Mouse (Mus musculus): Measurements from ENCODE around the gene Dync1i2. TPM values are rescaled to one million over a fixed set of nuclear protein-coding genes. Genes with fewer than 3 reads are reported as not detected.

The Dync1i2 gene
- total and polyA plus RNA-seq, 3 experiments, result 12.0 to 134 (median 131) TPM

DNA sequence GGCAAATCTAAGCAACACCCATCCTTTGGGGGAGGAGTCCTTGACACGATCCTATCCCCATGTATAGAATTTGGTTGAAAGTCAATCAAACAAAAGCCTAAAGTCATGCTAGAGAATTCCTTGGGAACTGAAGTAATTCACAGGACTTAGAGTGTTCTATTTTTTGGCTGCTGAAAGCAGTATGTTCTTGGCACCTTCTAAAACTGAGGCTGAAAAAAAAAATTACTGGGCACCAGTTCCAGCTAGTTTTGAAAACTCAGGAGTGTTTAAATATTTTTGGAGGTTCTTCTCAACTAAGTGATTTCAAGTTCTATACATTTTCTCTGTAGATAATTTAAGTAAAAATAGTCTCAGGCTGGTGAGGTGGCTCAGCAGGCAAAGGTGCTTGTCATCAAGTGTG, 86.0 kb downstream of the Dync1i2 start:
- TF ChIP-seq GATA2 (IDR thresholded peaks at IDR 0.05; ENCODE audit: borderline replicate concordance, low read depth, low read length) (no peak), CTCF (IDR thresholded peaks at IDR 0.05; ENCODE audit: low read depth, low read length) (no peak), POLR2AphosphoS5 (IDR thresholded peaks at IDR 0.05; ENCODE audit: insufficient replicate concordance, low read depth, low read length) (no peak), TAL1 (conservative IDR thresholded peaks at IDR 0.05; ENCODE audit: low read depth, low read length) (no peak), GATA1 (IDR thresholded peaks at IDR 0.05; ENCODE audit: borderline replicate concordance, low read length) (no peak)
- Histone ChIP-seq H3K4me3 (ENCODE audit: low read depth, low read length) (no peak overlapping the region), H3K9me3 (replicated peaks) (no peaks in the 10 kb centered on the region), H3K27me3 (ENCODE audit: insufficient read depth, low read length) (no peaks in the 10 kb centered on the region), H3K36me3 (replicated peaks) (peaks cover 82% of the 10 kb centered on the region), H3K4me1 (ENCODE audit: insufficient read depth, low read depth, low read length) (no peaks in the 10 kb centered on the region)
- no peak for DNase-seq (ENCODE audit: low spot score)
- ATAC-seq (ENCODE audit: extremely low read depth, insufficient number of reproducible peaks, low FRiP score, poor library complexity, severe bottlenecking), result no peak

DNA sequence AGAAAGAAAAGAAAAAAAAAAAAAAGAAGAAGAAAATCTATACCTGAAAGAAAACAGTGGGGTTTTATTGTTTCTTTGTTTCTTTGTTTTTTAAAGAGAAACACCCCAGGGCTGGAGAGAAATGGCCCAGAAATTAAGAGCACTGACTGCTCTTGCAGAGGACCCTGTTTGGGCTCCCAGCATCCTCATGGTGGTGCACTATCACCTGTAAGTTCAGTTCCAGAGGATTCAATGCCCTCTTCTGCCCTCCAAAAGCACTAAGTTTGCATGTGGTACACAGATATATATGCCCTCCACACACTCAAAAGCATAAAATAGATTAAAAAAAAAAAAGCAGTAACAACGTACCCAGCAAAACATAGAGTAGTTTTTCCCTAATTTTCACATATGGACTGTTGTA, 87.2 kb downstream of the Dync1i2 start:
- no peaks in the 10 kb centered on the region for H3K27me3 ChIP-seq (ENCODE audit: insufficient read depth, low read length)
- no peak for ATAC-seq (ENCODE audit: extremely low read depth, insufficient number of reproducible peaks, low FRiP score, poor library complexity, severe bottlenecking)

GRCm38 (mm10) chr2:71302156-71302663, 90.7 kb downstream of the Dync1i2 start:
- no peak for DNase-seq (ENCODE audit: low spot score)
- no peak for TF ChIP-seq CTCF (IDR thresholded peaks at IDR 0.05; ENCODE audit: low read depth, low read length)
- TF ChIP-seq GATA2 (IDR thresholded peaks at IDR 0.05; ENCODE audit: borderline replicate concordance, low read depth, low read length), result no peak
- no peak for TF ChIP-seq POLR2AphosphoS5 (IDR thresholded peaks at IDR 0.05; ENCODE audit: insufficient replicate concordance, low read depth, low read length)
- TF ChIP-seq GATA1 (IDR thresholded peaks at IDR 0.05; ENCODE audit: borderline replicate concordance, low read length), result no peak
- TF ChIP-seq TAL1 (conservative IDR thresholded peaks at IDR 0.05; ENCODE audit: low read depth, low read length), result no peak

More for the DNA sequence above, 87.2 kb downstream of the Dync1i2 start:
- no peaks in the 10 kb centered on the region for H3K4me1 ChIP-seq (ENCODE audit: insufficient read depth, low read depth, low read length)
- no peaks in the 10 kb centered on the region for H3K9me3 ChIP-seq (replicated peaks)
- peaks cover 81% of the 10 kb centered on the region for H3K36me3 ChIP-seq (replicated peaks)
- DNase-seq (ENCODE audit: low spot score), result no peak
- TF ChIP-seq GATA1 (IDR thresholded peaks at IDR 0.05; ENCODE audit: borderline replicate concordance, low read length) (no peak), GATA2 (IDR thresholded peaks at IDR 0.05; ENCODE audit: borderline replicate concordance, low read depth, low read length) (no peak), POLR2AphosphoS5 (IDR thresholded peaks at IDR 0.05; ENCODE audit: insufficient replicate concordance, low read depth, low read length) (no peak), CTCF (IDR thresholded peaks at IDR 0.05; ENCODE audit: low read depth, low read length) (no peak), TAL1 (conservative IDR thresholded peaks at IDR 0.05; ENCODE audit: low read depth, low read length) (no peak)
- H3K4me3 ChIP-seq (ENCODE audit: low read depth, low read length), result no peak overlapping the region

DNA sequence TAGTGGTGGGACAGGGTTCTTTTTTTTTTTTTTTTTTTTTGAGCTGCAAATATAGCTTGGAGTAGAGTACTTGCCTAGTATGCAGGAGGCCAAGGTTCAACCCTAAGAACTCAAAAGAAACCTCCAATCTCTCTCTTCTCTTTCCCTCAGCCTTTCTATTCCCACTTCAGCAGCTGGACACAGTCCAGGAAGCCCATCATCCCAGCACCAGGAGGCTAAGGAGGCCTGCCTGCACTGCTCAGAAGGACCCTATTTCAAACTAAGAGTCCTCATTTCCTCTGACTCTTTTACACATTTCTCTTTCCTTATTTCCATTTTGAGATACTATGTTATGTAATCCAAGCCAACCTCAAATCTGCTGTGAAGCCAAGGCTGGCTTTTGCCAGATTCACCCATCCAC, 91.7 kb downstream of the Dync1i2 start:
- peaks cover 80% of the 10 kb centered on the region for H3K36me3 ChIP-seq (replicated peaks)
- no peaks in the 10 kb centered on the region for H3K9me3 ChIP-seq (replicated peaks)
- no peaks in the 10 kb centered on the region for H3K4me1 ChIP-seq (ENCODE audit: insufficient read depth, low read depth, low read length)
- ATAC-seq (ENCODE audit: extremely low read depth, insufficient number of reproducible peaks, low FRiP score, poor library complexity, severe bottlenecking) (no peak), DNase-seq (ENCODE audit: low spot score) (no peak)
- no peak for TF ChIP-seq POLR2AphosphoS5 (IDR thresholded peaks at IDR 0.05; ENCODE audit: insufficient replicate concordance, low read depth, low read length)
- no peaks in the 10 kb centered on the region for H3K27me3 ChIP-seq (ENCODE audit: insufficient read depth, low read length)
- no peak overlapping the region for H3K4me3 ChIP-seq (ENCODE audit: low read depth, low read length)

More at GRCm38 (mm10) chr2:71302156-71302663, 90.7 kb downstream of the Dync1i2 start:
- Histone ChIP-seq H3K9me3 (replicated peaks) (no peaks in the 10 kb centered on the region), H3K36me3 (replicated peaks) (peaks cover 81% of the 10 kb centered on the region), H3K4me1 (ENCODE audit: insufficient read depth, low read depth, low read length) (no peaks in the 10 kb centered on the region), H3K4me3 (ENCODE audit: low read depth, low read length) (no peak overlapping the region), H3K27me3 (ENCODE audit: insufficient read depth, low read length) (no peaks in the 10 kb centered on the region)
- no peak for ATAC-seq (ENCODE audit: extremely low read depth, insufficient number of reproducible peaks, low FRiP score, poor library complexity, severe bottlenecking)

GRCm38 (mm10) chr2:71304821-71305220, 93.3 kb downstream of the Dync1i2 start:
- H3K4me1 ChIP-seq (ENCODE audit: insufficient read depth, low read depth, low read length), result no peaks in the 10 kb centered on the region
- no peaks in the 10 kb centered on the region for H3K27me3 ChIP-seq (ENCODE audit: insufficient read depth, low read length)
- TF ChIP-seq CTCF (IDR thresholded peaks at IDR 0.05; ENCODE audit: low read depth, low read length), result no peak
- no peak for TF ChIP-seq GATA1 (IDR thresholded peaks at IDR 0.05; ENCODE audit: borderline replicate concordance, low read length)
- no peak for TF ChIP-seq TAL1 (conservative IDR thresholded peaks at IDR 0.05; ENCODE audit: low read depth, low read length)
- TF ChIP-seq GATA2 (IDR thresholded peaks at IDR 0.05; ENCODE audit: borderline replicate concordance, low read depth, low read length), result no peak
- no peak for TF ChIP-seq POLR2AphosphoS5 (IDR thresholded peaks at IDR 0.05; ENCODE audit: insufficient replicate concordance, low read depth, low read length)
- no peak overlapping the region for H3K4me3 ChIP-seq (ENCODE audit: low read depth, low read length)
- DNase-seq (ENCODE audit: low spot score), result no peak
- ATAC-seq (ENCODE audit: extremely low read depth, insufficient number of reproducible peaks, low FRiP score, poor library complexity, severe bottlenecking), result no peak
- no peaks in the 10 kb centered on the region for H3K9me3 ChIP-seq (replicated peaks)
- H3K36me3 ChIP-seq (replicated peaks), result peaks cover 78% of the 10 kb centered on the region

DNA sequence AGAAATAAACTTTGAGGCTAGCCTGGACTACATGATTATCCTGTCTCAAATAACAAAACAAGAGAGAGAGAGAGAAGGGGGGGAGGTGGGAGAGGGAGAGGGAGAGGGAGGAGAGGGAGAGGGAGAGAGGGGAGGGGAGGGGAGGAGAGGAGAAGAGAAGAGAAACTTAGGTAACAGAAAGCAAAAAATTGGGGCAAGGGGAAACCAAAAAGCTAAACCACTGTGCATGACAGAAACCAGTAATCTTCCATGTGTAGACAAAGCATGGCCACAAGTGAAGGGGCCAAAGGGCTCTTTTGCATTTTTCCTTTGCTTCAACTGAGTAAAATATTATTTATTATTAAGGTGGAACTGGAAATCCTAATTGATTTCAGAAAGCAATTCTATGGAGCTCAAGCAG, 94.9 kb downstream of the Dync1i2 start:
- H3K4me1 ChIP-seq (ENCODE audit: insufficient read depth, low read depth, low read length), result no peaks in the 10 kb centered on the region
- no peak for ATAC-seq (ENCODE audit: extremely low read depth, insufficient number of reproducible peaks, low FRiP score, poor library complexity, severe bottlenecking)
- DNase-seq (ENCODE audit: low spot score), result no peak
- H3K9me3 ChIP-seq (replicated peaks), result no peaks in the 10 kb centered on the region
- H3K4me3 ChIP-seq (ENCODE audit: low read depth, low read length), result no peak overlapping the region
- H3K36me3 ChIP-seq (replicated peaks), result peaks cover 81% of the 10 kb centered on the region
- TF ChIP-seq TAL1 (conservative IDR thresholded peaks at IDR 0.05; ENCODE audit: low read depth, low read length), result no peak
- TF ChIP-seq POLR2AphosphoS5 (IDR thresholded peaks at IDR 0.05; ENCODE audit: insufficient replicate concordance, low read depth, low read length), result no peak
- TF ChIP-seq GATA1 (IDR thresholded peaks at IDR 0.05; ENCODE audit: borderline replicate concordance, low read length), result no peak
- TF ChIP-seq GATA2 (IDR thresholded peaks at IDR 0.05; ENCODE audit: borderline replicate concordance, low read depth, low read length), result no peak
- TF ChIP-seq CTCF (IDR thresholded peaks at IDR 0.05; ENCODE audit: low read depth, low read length), result no peak
- no peaks in the 10 kb centered on the region for H3K27me3 ChIP-seq (ENCODE audit: insufficient read depth, low read length)
